ENCODE assay signal across 20 mouse cellular contexts in the genomic region with DNA sequence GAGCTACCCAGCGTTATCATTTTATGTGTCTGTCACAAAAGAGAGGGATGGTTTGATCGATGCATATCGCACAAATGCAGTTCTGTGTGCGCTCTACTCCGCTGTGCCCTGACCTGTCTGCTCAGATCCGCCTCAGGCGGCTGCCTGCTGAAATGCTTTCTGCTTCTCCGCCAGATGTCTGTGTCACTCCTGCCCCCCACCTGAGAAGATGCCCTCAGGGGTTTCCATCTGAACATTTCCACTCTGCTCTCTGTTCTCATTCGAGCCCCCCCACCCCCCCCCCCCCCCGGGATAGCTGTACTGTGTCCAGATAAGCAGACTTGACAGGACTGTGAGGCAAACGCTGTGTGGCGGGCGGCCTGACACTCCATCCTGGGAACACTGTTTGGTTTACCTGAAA. TPM values are rescaled to one million over a fixed set of nuclear protein-coding genes. Genes with fewer than 3 reads are reported as not detected.
DNase-seq lines count a peak whose midpoint lies in the region; ATAC-seq and TF ChIP-seq lines count a peak whose summit lies in the region.
"Had no signal": no experiment of that assay in that cellular context is flagged by ENCODE, and none has a peak within 500 bp of the region (broad histone marks: within the 10 kb centered on the region; RNA-seq: fewer than 3 reads in every experiment).

No protein-coding gene starts in this region.

- TF ChIP-seq CTCF in lung, postnatal 0 days (IDR thresholded peaks at IDR 0.05), result no peak

- H3K27me3 ChIP-seq in midbrain, embryonic 14.5 days (ENCODE audit: control insufficient read depth, insufficient read depth, low read length), result no peaks in the 10 kb centered on the region
- H3K27me3 ChIP-seq in midbrain, embryonic 15.5 days (replicated peaks), result no peaks in the 10 kb centered on the region
- H3K27me3 ChIP-seq in heart, embryonic 11.5 days (ENCODE audit: control insufficient read depth, insufficient read depth, low read length), result no peaks in the 10 kb centered on the region
- no peaks in the 10 kb centered on the region for H3K27me3 ChIP-seq in lung, postnatal 0 days (replicated peaks; ENCODE audit: insufficient read depth, low read length)
- H3K27me3 ChIP-seq: CH12.LX; forebrain, embryonic 15.5 days had no signal

- peak overlapping the region; percentile 21; the same call in 1 of the 2 replicates for H3K27ac ChIP-seq in midbrain, embryonic 14.5 days (replicated peaks; ENCODE audit: low read depth, low read length)
- no peak overlapping the region for H3K27ac ChIP-seq in midbrain, embryonic 15.5 days
- no peak overlapping the region for H3K27ac ChIP-seq in heart, embryonic 11.5 days (ENCODE audit: low read depth, low read length)
- H3K27ac ChIP-seq in lung, postnatal 0 days (ENCODE audit: low read length), result no peak overlapping the region
- H3K27ac ChIP-seq: forebrain, embryonic 15.5 days; gastrocnemius, adult 2 months; heart, adult 2 months; left cerebral cortex, adult 2 months; macrophage had no signal

- H3K9ac ChIP-seq in midbrain, embryonic 14.5 days (replicated peaks; ENCODE audit: low read length), result no peak overlapping the region
- H3K9ac ChIP-seq in midbrain, embryonic 15.5 days, result no peak overlapping the region
- H3K9ac ChIP-seq in heart, embryonic 11.5 days (ENCODE audit: low read depth, low read length), result no peak overlapping the region
- H3K9ac ChIP-seq in lung, postnatal 0 days (replicated peaks; ENCODE audit: low read depth), result no peak overlapping the region
- H3K9ac ChIP-seq: forebrain, embryonic 15.5 days had no signal

- no peak overlapping the region for H3K4me3 ChIP-seq in midbrain, embryonic 14.5 days (replicated peaks; ENCODE audit: low read depth, low read length)
- no peak overlapping the region for H3K4me3 ChIP-seq in midbrain, embryonic 15.5 days
- H3K4me3 ChIP-seq in heart, embryonic 11.5 days (ENCODE audit: low read depth, low read length), result no peak overlapping the region
- no peak overlapping the region for H3K4me3 ChIP-seq in lung, postnatal 0 days (ENCODE audit: low read depth, low read length)
- H3K4me3 ChIP-seq: erythroblast, embryonic 14.5 days; forebrain, embryonic 15.5 days; gastrocnemius, adult 2 months; heart, adult 2 months; left cerebral cortex, adult 2 months had no signal

- TF ChIP-seq EP300 in lung, postnatal 0 days (IDR thresholded peaks at IDR 0.05), result no peak

- H3K4me1 ChIP-seq in midbrain, embryonic 14.5 days (ENCODE audit: control insufficient read depth, insufficient read depth, low read length), result no peaks in the 10 kb centered on the region
- H3K4me1 ChIP-seq in midbrain, embryonic 15.5 days, result peaks cover 6% of the 10 kb centered on the region; the same call in 1 of the 2 replicates
- no peaks in the 10 kb centered on the region; the same call in 1 of the 2 replicates for H3K4me1 ChIP-seq in heart, embryonic 11.5 days (ENCODE audit: control insufficient read depth, insufficient read depth, low read length)
- H3K4me1 ChIP-seq in lung, postnatal 0 days (ENCODE audit: insufficient read depth, low read depth, low read length), result no peaks in the 10 kb centered on the region

- peak; percentile 27 for DNase-seq in adrenal gland, adult 2 months
- no peak for DNase-seq in adrenal gland, postnatal 4 days (ENCODE audit: low spot score in 2 of 2)
- peak; percentile 58 for DNase-seq in midbrain, embryonic 14.5 days
- peak; percentile 15 for DNase-seq in embryo, embryonic 9.5 days (ENCODE audit: extremely low spot score)
- DNase-seq in retina, postnatal 1 day, result peak; percentile 70
- DNase-seq in lung, postnatal 0 days (ENCODE audit: low spot score), result no peak
- DNase-seq: gastrocnemius, adult 2 months; heart, adult 2 months; lung, adult 2 months; right cerebral cortex, postnatal 25 days; thymus, postnatal 4 days had no signal

- no peak overlapping the region for H3K4me2 ChIP-seq in midbrain, embryonic 14.5 days (ENCODE audit: low read length)
- no peak overlapping the region; the same call in 1 of the 2 replicates for H3K4me2 ChIP-seq in midbrain, embryonic 15.5 days
- H3K4me2 ChIP-seq in heart, embryonic 11.5 days, result no peak overlapping the region
- no peak overlapping the region for H3K4me2 ChIP-seq in lung, postnatal 0 days (replicated peaks; ENCODE audit: low read depth, low read length)
- H3K4me2 ChIP-seq: forebrain, embryonic 15.5 days had no signal

- H3K36me3 ChIP-seq in midbrain, embryonic 14.5 days (ENCODE audit: control insufficient read depth, insufficient read depth, low read length), result no peaks in the 10 kb centered on the region
- H3K36me3 ChIP-seq in midbrain, embryonic 15.5 days (replicated peaks), result no peaks in the 10 kb centered on the region
- no peaks in the 10 kb centered on the region for H3K36me3 ChIP-seq in heart, embryonic 11.5 days (ENCODE audit: control insufficient read depth, insufficient read depth, low read length)
- H3K36me3 ChIP-seq in lung, postnatal 0 days (ENCODE audit: insufficient read depth, low read length), result no peaks in the 10 kb centered on the region
- H3K36me3 ChIP-seq: forebrain, embryonic 15.5 days had no signal

- ATAC-seq in midbrain, embryonic 14.5 days (ENCODE audit: low FRiP score, low TSS enrichment), result no peak
- ATAC-seq in midbrain, embryonic 15.5 days (replicated peaks), result no peak; the same call in 1 of the 2 replicates
- ATAC-seq in heart, embryonic 11.5 days (replicated peaks; ENCODE audit: insufficient number of reproducible peaks, low FRiP score, low TSS enrichment), result no peak
- ATAC-seq in lung, postnatal 0 days, result no peak
- ATAC-seq: forebrain, embryonic 15.5 days had no signal

- H3K9me3 ChIP-seq in midbrain, embryonic 14.5 days (ENCODE audit: control insufficient read depth, low read length), result no peaks in the 10 kb centered on the region
- no peaks in the 10 kb centered on the region for H3K9me3 ChIP-seq in midbrain, embryonic 15.5 days
- H3K9me3 ChIP-seq in heart, embryonic 11.5 days (replicated peaks; ENCODE audit: control insufficient read depth, low read length), result no peaks in the 10 kb centered on the region
- H3K9me3 ChIP-seq in lung, postnatal 0 days (ENCODE audit: low read length), result no peaks in the 10 kb centered on the region
- H3K9me3 ChIP-seq: forebrain, embryonic 15.5 days had no signal

- WGBS in midbrain, embryonic 14.5 days, result 50% methylated on average over 13 of the region's 13 CpGs
- WGBS in midbrain, embryonic 15.5 days, result 52% methylated on average over 13 of the region's 13 CpGs
- WGBS in heart, embryonic 11.5 days (ENCODE audit: insufficient replicate concordance), result 41% methylated on average over 13 of the region's 13 CpGs
- WGBS in lung, postnatal 0 days, result 54% methylated on average over 13 of the region's 13 CpGs

RNA-seq across cellular contexts. Expression of a gene that starts 5.0 kb away (rescaled TPM):
- total RNA-seq in adrenal gland, adult 2 months (2021), result 10 to 100 TPM; 38.6 to 51.5 TPM
- polyA plus RNA-seq in adrenal gland, adult 2 months (2012; rRNA removed), result 41.6 and 46.6 TPM in 2 replicates
- total RNA-seq in adrenal gland, postnatal 4 days (2021), result 10 to 100 TPM; 71.4 to 76.1 TPM
- 110 and 140 TPM in 2 replicates for polyA plus RNA-seq in midbrain, embryonic 14.5 days (2014; fragmentation: Nextera tagmentation; extraction: Ambion mirVana)
- 141 and 148 TPM in 2 replicates for polyA plus RNA-seq in midbrain, embryonic 15.5 days (2015; fragmentation: Nextera tagmentation; extraction: Ambion mirVana)
- polyA plus RNA-seq in heart, embryonic 11.5 days (2014; fragmentation: Nextera tagmentation; extraction: Ambion mirVana), result 11.1 and 13.3 TPM in 2 replicates
- 3.0 and 3.2 TPM in 2 replicates for polyA plus RNA-seq in lung, postnatal 0 days (2015; fragmentation: Nextera tagmentation; extraction: Ambion mirVana)
- total RNA-seq: common myeloid progenitor, adult 5-6 weeks had no signal
- polyA plus RNA-seq: erythroblast, embryonic 14.5 days; macrophage had no signal

RNA-seq across cellular contexts. Expression of a gene that starts 35.4 kb away (rescaled TPM):
- total RNA-seq in adrenal gland, adult 2 months (2021), result not detected
- polyA plus RNA-seq in adrenal gland, adult 2 months (2012; rRNA removed), result 0.26 TPM in 1 of 2 replicates, not detected in the other
- total RNA-seq in adrenal gland, postnatal 4 days (2021), result under 1 TPM; 0.25 to 0.34 TPM
- polyA plus RNA-seq in midbrain, embryonic 14.5 days (2014; fragmentation: Nextera tagmentation; extraction: Ambion mirVana), result 1.8 and 2.2 TPM in 2 replicates
- polyA plus RNA-seq in midbrain, embryonic 15.5 days (2015; fragmentation: Nextera tagmentation; extraction: Ambion mirVana), result 1.3 and 1.9 TPM in 2 replicates
- polyA plus RNA-seq in heart, embryonic 11.5 days (2014; fragmentation: Nextera tagmentation; extraction: Ambion mirVana), result 0.59 and 1.4 TPM in 2 replicates
- 1.7 and 1.9 TPM in 2 replicates for polyA plus RNA-seq in lung, postnatal 0 days (2015; fragmentation: Nextera tagmentation; extraction: Ambion mirVana)
- total RNA-seq: heart, adult 2 months; left cerebral cortex, adult 2 months had no signal
- polyA plus RNA-seq: cerebellum, adult 2 months; erythroblast, embryonic 14.5 days; heart, adult 2 months; macrophage had no signal

RNA-seq across cellular contexts. Expression of a gene that starts 36.2 kb away (rescaled TPM):
- 10 to 100 TPM; 30.1 to 30.9 TPM for total RNA-seq in adrenal gland, adult 2 months (2021)
- 51.8 and 56.3 TPM in 2 replicates for polyA plus RNA-seq in adrenal gland, adult 2 months (2012; rRNA removed)
- 10 to 100 TPM; 26.3 to 26.9 TPM for total RNA-seq in adrenal gland, postnatal 4 days (2021)
- polyA plus RNA-seq in midbrain, embryonic 14.5 days (2014; fragmentation: Nextera tagmentation; extraction: Ambion mirVana), result 24.4 and 27.6 TPM in 2 replicates
- 24.1 and 24.4 TPM in 2 replicates for polyA plus RNA-seq in midbrain, embryonic 15.5 days (2015; fragmentation: Nextera tagmentation; extraction: Ambion mirVana)
- 31.3 and 32.4 TPM in 2 replicates for polyA plus RNA-seq in heart, embryonic 11.5 days (2014; fragmentation: Nextera tagmentation; extraction: Ambion mirVana)
- polyA plus RNA-seq in lung, postnatal 0 days (2015; fragmentation: Nextera tagmentation; extraction: Ambion mirVana), result 26.6 and 27.8 TPM in 2 replicates

RNA-seq across cellular contexts. Expression of a gene that starts 49.4 kb away (rescaled TPM):
- 10 to 100 TPM; 71.6 to 75.7 TPM for total RNA-seq in adrenal gland, adult 2 months (2021)
- 6.4 and 10.6 TPM in 2 replicates for polyA plus RNA-seq in adrenal gland, adult 2 months (2012; rRNA removed)
- 10 to 100 TPM; 81.4 to 82.4 TPM for total RNA-seq in adrenal gland, postnatal 4 days (2021)
- polyA plus RNA-seq in midbrain, embryonic 14.5 days (2014; fragmentation: Nextera tagmentation; extraction: Ambion mirVana), result 72.8 and 79.0 TPM in 2 replicates
- 63.8 and 67.4 TPM in 2 replicates for polyA plus RNA-seq in midbrain, embryonic 15.5 days (2015; fragmentation: Nextera tagmentation; extraction: Ambion mirVana)
- 123 and 132 TPM in 2 replicates for polyA plus RNA-seq in heart, embryonic 11.5 days (2014; fragmentation: Nextera tagmentation; extraction: Ambion mirVana)
- polyA plus RNA-seq in lung, postnatal 0 days (2015; fragmentation: Nextera tagmentation; extraction: Ambion mirVana), result 93.1 and 97.5 TPM in 2 replicates

RNA-seq across cellular contexts. Expression of a gene that starts 50.4 kb away (rescaled TPM):
- total RNA-seq in adrenal gland, adult 2 months (2021), result 100 to 1,000 TPM; 124 to 146 TPM
- 6.0 and 10.3 TPM in 2 replicates for polyA plus RNA-seq in adrenal gland, adult 2 months (2012; rRNA removed)
- total RNA-seq in adrenal gland, postnatal 4 days (2021), result 100 to 1,000 TPM; 144 to 146 TPM
- 243 and 255 TPM in 2 replicates for polyA plus RNA-seq in midbrain, embryonic 14.5 days (2014; fragmentation: Nextera tagmentation; extraction: Ambion mirVana)
- 167 and 179 TPM in 2 replicates for polyA plus RNA-seq in midbrain, embryonic 15.5 days (2015; fragmentation: Nextera tagmentation; extraction: Ambion mirVana)
- 157 and 162 TPM in 2 replicates for polyA plus RNA-seq in heart, embryonic 11.5 days (2014; fragmentation: Nextera tagmentation; extraction: Ambion mirVana)
- polyA plus RNA-seq in lung, postnatal 0 days (2015; fragmentation: Nextera tagmentation; extraction: Ambion mirVana), result 106 and 111 TPM in 2 replicates

Comparison
In these comparisons a context has a peak if more than half of its experiments do, and no peak if none do; other contexts are left out.
1. DNase-seq: peak in adrenal gland, adult 2 months (single experiment), midbrain, embryonic 14.5 days (single experiment), embryo, embryonic 9.5 days (single experiment) and retina, postnatal 1 day (single experiment); none in adrenal gland, postnatal 4 days (0 of 2) and lung, postnatal 0 days (single experiment).